Mouse (Mus musculus) brain, embryonic 14.5 days (tissue): Measurements from ENCODE around the gene Atp6v1g1.

ENCODE experiments used
- CTCF ChIP-seq: fragments of 200-500 bp; IDR thresholded peaks from 2 replicates; pipeline ENCODE4 v1.5.1; 2012; ENCODE audit warnings: inconsistent platforms, mild to moderate bottlenecking, moderate library complexity, borderline replicate concordance; ENCODE audit not compliant: insufficient read depth, insufficient read length; ENCODE audit errors: extremely low read depth
- POLR2A ChIP-seq: fragments of 200-500 bp; IDR thresholded peaks from 2 replicates; pipeline ENCODE4 v1.6.1; 2012; ENCODE audit warnings: mild to moderate bottlenecking, inconsistent platforms, borderline replicate concordance; ENCODE audit not compliant: poor library complexity, insufficient read depth, insufficient read length, severe bottlenecking; ENCODE audit errors: extremely low read depth

DNA sequence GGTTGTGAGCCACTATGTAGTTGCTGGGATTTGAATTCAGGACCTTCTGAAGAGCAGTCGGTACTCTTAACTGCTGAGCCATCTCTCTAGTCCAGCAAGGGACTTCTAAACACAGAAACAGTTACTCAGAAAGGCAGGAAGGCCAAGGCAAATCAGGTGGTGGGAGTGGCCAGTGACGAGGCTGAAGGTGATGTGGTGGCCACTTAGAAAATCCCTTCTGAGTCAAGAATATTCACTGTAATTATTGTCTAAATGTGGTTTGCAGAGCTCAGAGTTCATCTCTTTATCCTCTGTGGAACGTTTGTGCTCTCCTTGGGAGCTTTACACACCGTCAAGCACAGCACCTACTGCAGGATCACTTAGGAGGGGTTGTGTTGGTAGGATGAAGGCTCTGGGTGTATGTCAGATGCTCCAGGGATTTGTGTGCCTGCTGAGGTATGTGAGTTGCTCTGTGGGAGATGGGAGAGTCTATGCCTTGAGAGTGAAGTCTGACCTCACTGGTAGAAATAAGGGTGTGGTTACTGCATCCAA, 30.1 kb upstream of the Atp6v1g1 start:
- TF ChIP-seq CTCF (no peak), POLR2A (no peak)
